Mouse (Mus musculus): ENCODE measurements around the gene Smndc1.

Gene Smndc1

DNA sequence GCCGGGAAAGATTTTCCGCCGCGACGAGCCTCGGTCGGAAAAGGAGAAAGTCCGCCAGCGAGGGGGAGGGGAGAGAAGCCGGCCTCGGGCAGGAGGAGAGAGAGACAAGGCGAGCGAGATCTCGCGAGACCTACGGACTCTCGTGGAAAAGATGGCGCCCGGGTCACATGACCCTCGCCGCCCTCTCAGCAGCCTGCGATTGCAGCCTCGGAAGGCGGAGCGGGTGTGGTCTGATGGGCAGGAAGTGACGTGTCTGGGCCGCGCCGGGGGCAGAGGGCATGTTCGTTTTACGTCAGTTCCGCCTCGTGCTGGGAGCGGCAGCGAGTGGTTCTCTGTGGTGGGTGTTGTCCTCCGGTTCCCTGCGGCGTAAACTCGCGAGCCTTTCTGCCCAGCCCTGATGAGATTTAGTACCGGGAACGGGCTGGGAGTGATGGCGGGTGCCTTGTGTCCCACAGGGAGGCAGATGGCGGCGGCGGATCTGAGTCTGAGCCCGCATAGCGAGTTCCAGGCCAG lies at the start of gene Smndc1:
Gene Smndc1, minus strand, starts transcription at position 84 of the 513 bp plus-strand sequence.
- peak; percentile 99 for DNase-seq (ENCODE audit: low spot score in 2 of 2)

DNA sequence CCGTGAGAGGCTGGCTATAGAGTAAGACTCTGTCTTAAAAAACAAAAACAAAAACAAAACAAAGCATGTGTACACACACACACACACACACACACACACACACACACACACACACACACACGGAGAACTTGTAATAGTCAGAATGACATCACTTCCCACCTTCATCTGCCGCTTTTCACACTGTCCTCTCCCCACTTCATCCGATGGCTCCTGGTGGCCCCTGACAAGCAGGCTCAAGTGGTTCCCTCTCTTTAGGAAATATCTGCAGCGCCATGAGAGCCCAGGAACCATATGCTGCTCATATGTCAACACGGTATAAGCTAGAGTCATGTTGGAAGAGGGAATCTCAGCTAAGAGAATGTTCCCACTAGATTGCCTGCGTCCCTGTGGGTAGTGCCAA lies 49.0 kb upstream of the Smndc1 start:
- DNase-seq (ENCODE audit: low spot score in 2 of 2), result no peak

DNA sequence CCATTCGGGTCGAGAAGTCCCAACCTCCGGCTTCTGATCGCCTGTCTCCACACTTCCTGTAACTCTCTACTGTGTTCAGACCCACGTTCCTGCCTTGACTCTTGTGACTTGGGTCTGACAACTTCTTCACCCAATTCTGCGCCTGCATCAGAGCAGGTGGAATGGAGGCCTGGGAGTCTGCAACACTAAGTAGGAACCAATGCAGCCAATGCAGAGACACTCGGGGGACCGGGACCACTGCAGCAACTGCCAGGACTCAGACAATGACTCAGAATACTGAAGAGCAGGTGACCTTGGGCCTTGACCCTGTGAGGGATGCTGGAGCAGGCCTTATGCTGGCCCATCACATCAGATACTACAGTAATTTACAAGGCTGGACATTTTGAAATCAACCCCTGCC lies 47.6 kb upstream of the Smndc1 start:
- no peak for DNase-seq (ENCODE audit: low spot score in 2 of 2)

DNA sequence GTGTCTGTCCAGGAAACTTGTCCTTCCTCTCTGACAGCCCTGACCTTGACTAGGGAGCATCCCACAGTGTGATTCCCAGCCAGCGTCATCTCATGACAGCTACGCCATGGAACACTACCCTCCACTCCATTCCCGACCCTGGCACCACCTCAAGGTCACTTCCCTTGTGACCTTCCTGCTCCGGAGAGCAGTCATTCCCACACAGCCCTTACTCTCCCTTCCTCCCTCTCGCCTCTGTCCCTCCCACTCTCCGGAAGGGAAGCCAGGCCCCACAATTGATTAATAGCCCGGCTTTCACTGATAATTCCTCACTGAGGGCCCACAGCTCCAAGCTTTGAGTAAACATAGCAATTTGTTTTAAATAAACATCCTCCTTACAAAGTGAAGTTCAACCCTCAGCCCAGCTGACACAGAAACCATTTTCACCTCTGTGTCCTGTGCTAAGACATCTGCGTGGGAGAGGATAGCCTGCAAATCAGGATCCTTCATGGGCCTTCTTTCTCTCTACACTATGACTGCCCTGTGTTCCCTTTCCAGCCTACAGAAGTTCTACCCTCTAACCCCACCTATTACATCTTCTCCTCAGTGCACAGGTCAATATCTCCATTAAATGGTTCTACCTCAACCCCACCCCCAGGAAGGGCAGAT lies 47.1 kb upstream of the Smndc1 start:
- DNase-seq (ENCODE audit: low spot score in 2 of 2), result no peak

DNA sequence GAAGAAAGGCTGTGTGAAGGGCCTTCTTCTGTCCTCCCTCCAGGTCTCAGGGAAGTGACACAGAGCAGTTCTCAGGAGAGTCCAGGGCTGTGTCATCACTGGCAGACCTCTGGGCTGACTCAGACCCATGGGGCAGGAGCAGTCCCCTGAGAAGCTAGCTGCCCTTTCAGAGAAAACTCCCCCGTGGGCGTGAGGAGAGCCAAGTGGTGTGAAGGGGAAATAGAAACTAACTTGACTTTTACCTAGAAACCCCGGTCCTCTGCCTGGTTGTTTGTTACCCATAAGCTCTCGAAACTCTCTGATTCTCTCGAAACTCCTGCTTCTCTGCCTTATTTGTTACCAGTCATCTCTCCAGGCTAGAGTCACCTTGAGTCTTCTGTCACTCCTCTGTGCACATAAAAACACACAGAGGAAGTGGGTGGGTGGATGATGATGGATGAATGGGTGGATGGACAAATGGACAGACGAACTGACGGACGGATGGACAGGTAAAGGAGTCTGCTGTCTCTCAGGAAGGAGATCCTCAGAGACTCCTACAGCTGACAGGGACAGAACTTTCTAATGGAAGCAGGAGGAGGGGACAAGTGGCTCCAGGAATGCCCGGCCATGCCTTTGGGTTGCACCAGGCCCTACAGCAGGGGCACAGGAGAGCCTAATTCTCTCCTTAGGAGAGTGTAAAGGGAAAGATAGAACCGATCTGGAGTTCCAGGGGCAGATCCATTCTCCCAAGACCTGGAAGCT lies 43.7 kb upstream of the Smndc1 start:
- DNase-seq (ENCODE audit: low spot score in 2 of 2), result no peak

DNA sequence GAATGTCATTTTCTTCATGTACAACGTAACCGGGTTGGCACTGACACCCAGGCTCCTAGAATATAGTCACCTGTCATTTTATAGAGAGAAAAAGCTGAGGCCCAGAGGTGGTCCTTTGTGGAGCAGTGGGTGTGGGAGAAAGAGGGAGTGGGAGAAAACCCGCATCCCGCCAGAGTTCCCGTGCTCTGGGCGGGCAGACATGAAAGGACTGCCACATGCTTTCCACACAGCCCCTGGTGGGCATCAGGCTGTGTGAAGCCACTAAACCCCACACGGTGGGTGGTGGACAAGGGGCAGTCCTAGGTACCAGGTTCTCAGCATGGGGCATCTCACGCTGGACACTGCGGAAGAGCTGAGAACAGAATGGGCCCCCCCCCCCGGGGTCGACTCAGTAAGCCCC lies 40.6 kb upstream of the Smndc1 start:
- DNase-seq (ENCODE audit: low spot score in 2 of 2), result no peak

DNA sequence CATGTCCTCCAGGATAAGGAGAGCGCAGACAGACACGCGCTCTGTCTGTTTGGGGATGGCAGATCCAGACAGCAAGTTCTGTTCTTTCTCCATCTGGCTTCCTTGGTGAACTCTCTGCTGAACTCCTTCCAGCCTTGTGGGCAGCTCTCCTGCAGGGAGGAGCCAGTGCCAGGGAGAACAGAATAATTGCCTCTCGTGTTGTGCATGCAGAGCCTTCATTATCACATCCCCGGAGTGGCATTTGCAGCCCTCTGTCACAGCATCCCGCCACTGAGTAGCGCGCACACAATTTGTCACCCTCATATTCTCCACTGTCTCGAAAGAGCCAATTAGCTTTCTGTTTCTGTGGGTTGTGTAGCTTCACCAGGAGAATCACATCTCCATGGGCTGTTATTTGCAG lies 40.0 kb upstream of the Smndc1 start:
- DNase-seq (ENCODE audit: low spot score in 2 of 2), result peak; percentile 77 to 84

DNA sequence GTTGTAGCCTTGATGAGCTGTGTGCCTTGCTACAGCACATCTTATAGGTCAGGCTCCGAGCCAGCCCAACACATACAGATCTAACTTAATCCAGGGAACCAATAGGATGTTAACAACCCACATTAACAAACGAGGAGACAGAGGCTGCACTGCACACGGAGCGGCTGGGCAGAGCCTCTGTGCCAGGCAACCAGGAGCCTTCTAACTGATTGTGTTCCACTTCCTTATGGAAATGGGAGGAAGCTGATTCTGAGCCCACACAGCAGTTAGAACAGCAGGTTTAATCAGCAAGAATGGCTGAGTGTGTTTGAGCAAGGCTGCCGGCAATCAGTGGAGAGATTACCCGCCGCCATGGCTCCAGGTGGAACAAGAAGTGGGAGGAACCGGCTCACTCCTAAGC lies 37.4 kb upstream of the Smndc1 start:
- DNase-seq (ENCODE audit: low spot score in 2 of 2), result peak; percentile 59 to 60

DNA sequence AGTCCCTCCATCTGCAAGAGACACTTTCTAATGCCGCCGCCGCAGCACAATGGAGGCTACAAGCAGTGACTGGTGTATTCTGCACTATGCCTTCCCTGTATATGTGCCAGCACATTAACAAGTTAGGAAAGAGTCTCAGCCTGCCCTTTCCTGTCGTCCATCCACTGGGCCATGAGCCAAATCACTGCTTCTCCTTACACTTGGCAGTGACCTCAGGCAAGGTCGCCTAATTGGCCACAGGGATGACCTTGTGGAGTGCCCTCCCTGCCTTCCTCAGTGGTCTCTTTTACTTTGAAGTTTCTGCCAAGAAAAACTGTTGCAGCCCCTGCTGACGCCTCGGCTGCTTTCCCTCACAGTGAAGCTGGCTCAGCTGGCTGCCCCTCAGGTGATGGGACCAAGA lies 37.0 kb upstream of the Smndc1 start:
- no peak for DNase-seq (ENCODE audit: low spot score in 2 of 2)

DNA sequence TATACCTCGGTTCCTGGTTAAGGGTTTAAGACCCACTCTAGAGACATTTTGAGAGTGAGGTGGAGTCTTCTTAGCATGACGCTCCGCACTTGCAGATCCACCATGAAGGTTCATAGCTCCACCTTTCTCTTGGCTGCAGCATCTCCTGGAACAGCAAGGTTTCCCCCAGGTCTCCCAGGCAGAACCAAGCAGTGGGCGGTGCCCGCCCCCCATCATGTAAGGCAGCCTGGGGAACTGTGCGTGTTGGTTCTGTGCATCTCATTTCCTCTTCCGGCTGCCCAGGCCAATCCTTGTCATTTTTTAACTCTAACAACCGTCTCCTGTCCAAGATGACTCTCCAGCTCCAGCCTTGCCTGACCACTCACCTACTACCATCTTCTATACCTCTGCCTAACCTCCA lies 35.4 kb upstream of the Smndc1 start:
- no peak for DNase-seq (ENCODE audit: low spot score in 2 of 2)

DNA sequence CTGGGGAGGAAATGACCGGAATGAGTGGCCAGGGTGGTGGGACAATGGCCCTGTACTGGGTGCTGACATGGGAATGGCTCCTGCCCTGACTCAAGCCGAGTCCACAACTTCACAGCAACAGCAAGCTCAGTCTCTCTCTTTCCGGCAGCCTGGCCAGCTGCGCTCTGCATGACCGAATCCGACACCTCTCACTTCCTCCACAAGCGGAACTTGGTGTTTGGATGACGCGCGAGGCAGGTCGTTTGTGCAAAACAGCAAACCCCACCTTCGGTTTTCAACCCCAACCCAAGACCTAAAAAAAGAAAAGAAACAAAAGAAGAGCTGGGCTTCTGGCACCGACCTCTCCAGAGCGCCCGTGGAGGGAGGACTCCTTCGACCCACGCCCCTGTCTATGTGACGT lies 34.3 kb upstream of the Smndc1 start:
- DNase-seq (ENCODE audit: low spot score in 2 of 2), result no peak

DNA sequence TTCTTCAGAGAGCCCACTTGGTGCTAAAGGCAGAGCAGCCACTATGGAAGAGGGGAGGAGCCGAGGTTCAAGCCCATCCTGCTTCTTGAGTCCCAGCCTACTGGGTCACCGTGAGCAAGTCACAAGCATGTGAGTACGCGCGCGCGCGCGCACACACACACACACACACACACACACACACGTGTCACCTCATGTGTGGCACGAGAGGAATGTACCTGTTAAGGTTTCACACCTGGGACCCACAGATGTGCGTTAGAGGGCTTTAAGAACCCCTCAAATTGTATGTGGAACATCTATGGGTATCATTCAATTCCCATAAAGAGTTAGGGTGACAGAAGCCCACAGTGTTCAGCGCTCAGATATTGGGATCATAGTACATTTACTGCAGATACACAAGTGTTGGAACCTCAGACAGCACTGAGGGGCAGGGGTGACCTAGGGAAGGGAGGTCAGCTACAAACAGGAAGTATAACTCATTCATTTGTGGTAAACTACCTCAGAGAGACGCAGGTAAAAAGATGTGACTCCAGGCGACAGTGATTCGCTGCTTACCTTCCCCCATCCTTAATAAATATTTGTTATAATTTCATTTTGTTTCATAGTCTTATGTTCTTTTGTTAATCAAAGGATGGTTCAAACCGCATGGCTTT lies 33.6 kb upstream of the Smndc1 start:
- no peak for DNase-seq (ENCODE audit: low spot score in 2 of 2)

DNA sequence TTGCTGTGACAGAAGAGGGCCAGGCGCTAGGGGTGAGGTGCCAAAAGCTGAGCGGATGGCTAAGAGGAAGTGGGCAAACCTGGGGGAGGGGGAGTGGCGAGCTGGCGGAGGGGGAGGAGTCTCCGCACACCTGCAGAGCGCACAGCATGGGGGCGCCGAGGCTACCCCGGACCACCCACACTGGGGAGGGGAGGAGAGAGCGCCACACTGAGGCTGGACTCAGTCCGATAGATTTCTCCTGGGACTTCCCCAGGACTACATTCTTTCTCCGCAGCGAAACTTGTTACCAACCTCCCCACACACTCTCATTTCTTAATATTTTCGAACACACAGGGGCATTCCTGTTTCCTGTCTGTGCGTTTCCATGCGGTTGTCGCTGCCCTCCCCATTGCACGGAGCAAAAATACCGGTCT lies 33.0 kb upstream of the Smndc1 start:
- no peak for DNase-seq (ENCODE audit: low spot score in 2 of 2)

DNA sequence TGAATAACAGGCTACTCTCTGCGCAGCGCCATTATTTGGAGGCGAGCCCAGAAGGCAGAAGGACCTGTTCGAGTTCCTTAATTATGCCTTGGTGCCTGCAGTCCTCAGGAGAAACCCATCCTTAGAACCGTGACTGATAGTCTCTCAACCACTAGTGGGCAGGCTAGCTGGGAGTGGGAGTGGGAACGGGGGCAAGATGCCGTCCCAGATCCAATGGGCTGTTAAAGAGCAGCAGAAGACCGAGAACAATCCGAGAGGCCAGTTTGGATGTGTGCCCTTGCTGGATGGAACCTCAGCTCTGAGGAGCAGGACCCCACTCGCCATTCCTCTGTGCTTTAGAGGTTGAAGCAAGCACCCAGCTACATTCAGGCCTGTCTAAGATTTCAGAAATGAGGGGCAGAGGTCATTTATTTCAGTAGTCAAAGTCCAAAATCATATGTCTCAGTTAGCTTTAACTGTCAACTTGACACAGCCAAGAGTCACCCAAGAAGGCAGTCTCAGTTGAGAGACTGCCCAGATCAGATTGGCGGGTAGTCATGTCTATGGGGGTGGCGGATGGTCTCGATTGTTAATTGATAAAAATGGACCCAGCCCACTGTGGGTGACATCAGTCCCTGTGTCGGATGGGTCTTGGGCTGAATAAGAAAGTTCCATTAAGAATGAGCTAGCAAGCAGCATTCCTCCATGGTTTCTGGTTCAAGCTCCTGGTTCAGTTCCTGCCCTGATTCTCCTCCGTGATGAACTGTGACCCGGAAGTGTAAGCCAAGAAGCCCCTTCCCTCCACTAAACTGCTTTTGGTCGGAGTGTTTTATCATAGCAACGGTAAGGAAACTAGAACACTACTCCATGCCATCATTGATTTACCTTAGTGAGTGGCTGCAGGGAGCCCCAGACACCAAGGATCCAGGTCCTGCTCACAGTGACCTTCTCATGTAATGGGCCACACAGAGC lies 32.3 kb upstream of the Smndc1 start:
- DNase-seq (ENCODE audit: low spot score in 2 of 2), result no peak

DNA sequence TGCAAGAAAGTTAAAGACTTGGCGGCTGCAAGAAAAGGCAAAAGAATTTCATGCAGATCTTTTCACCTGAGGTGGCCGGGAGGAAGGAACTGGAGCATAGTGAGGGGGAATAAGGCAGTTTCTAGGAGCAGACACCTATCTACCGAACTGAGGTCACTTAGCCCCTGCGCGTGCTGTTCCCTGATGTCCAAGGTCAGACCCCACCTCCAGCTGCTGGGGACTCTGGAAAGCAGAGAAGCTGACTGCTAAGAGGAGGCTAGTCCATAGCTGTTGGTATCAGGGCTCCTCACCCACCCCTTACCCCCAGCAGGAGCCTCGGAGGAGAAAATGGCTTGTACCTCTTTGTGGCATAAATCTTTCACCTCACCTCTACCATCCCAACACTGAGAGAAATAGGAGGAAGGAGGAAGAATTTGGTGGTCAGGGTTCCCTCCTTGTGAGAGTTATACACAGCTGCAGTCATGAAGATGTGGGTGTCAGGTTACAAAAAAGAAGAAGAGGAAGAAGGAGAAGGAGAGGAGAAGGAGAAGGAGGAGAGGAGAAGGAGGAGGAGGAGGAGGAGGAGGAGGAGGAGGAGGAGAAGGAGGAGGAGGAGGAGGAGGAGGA lies 31.3 kb upstream of the Smndc1 start:
- DNase-seq (ENCODE audit: low spot score in 2 of 2), result no peak

DNA sequence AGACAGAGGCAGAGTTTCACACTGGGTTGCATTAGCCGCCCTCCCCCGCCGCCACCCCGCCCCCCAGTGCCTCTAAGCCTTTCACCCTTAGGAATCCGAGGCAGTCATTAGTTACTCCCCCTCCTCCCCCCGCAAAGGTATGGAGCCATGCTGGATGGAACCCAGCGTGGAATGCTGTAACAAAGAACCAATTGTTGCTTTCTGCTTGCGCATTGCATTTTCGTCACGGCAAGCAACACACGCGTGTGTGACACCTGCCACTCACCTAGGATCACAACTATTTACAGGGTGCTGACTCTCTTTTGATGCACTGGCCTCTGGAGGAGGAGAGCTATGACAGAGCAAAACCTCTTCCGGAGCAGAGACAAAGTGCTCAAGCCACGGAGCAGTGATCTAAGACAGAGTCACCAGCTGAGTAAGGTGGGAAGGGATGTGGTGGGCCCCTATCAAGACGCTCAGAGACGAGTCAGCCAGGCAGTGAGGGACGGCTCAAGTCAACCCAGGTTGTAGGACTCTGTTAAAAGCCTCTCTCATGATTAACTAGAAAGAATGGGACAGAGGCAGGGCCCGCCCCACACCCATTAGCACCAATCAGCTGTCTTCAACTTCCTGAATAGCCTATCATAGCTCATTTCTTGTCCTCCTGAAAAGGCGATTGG lies 30.7 kb upstream of the Smndc1 start:
- DNase-seq (ENCODE audit: low spot score in 2 of 2), result peak in 1 of 2 experiments; percentile 58

DNA sequence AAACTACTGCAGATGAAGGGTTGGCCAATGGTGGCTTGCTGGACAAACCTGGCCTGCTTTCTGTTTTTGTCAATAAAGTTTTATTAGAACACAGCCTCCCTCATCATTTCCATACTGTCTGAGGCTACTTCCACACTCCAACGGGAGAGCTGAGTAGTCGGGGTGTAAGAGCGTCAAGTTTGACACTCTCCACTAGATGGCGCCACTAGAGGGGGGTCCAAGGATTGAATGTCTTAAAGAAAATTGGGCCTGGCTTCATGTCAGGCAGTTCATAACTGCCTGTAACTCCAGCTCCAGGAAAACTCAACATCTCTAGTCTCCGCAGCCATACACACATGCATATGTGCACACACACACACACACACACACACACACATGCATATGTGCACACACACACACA lies 29.5 kb upstream of the Smndc1 start:
- DNase-seq (ENCODE audit: low spot score in 2 of 2), result no peak

DNA sequence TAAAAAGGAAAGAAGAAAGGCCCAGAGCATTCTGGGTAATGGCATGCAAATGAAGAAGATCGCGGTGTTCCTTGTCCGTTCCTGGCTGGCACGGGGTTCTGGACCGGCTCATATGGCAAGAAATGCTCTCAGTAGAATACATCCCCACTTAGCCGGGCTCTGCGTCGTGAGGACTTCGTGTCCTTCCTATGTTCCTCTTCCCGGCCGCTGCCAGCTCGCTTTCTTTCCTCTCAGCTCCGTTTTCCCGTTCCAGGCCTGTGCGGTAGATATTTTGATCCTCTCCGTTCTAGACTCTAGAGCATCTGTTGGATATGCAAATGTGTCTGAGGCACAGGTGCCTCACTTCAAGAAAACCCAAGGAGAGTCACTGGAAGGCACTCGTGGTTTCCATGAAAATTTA lies 24.8 kb upstream of the Smndc1 start:
- peak in 1 of 2 experiments; percentile 46 for DNase-seq (ENCODE audit: low spot score in 2 of 2)

DNA sequence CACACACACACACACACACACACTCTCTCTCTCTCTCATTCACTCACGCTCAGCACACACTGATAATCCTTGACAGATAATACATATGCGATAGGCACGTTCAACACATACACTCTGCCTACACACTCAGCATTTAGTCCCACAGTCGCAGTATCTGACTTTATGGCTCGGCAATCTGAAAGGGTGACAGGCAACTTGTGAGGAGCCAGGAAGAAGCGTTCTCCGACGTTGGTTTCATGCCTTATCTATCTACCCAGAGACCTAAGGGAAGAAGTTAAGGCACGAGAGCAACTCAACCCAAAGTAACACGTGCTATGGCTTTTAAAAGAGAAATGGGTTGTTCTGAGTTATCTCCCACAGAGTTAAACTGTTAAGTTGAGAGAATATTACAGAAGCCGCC lies 24.3 kb upstream of the Smndc1 start:
- DNase-seq (ENCODE audit: low spot score in 2 of 2), result no peak

DNA sequence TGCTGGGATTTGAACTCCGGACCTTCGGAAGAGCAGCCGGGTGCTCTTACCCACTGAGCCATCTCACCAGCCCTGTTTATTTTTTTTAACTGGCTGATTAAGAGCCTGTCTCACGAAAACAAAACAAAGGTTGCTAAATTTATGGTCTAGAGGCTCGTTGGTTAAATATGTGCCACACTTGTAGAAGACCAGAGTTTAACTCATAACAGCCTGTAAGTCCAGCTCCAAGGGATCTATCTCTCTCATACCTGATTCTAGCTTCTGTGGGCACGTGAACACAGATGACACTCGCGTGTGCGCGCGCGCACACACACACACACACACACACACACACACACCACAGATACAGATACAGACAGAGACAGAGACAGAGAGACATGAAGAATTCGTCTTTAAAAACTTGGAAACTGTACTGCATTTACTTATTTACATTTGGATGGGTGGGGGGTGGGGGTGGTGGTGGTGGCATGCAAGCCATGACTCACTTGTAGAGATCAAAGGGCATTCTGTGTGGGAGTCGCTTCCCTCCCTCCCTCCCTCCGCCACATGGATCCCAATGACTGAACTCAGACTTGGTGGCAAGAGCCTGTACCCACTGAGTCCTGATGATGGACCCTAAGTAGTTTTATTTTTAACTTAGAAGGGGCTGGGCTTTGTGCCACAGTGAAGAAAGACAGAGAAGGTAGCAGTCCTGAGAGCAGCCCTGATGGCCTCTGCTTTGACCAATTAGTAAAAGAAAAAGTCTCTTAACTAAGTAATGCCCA lies 23.4 kb upstream of the Smndc1 start:
- no peak for DNase-seq (ENCODE audit: low spot score in 2 of 2)
